Mouse (Mus musculus) lung, adult 2 months (tissue): ENCODE data around the gene Ralgds. TPM values are rescaled to one million over a fixed set of nuclear protein-coding genes. Genes with fewer than 3 reads are reported as not detected.

ENCODE experiments used
- DNase-seq: peaks from one replicate; pipeline ENCODE4 v3.0.0; 2022
- H3K4me1 ChIP-seq: fragments of 200-500 bp; 2 replicates; pipeline ENCODE4 v1.6.1; 2011; ENCODE audit warnings: low read length; ENCODE audit not compliant: control insufficient read depth, insufficient read depth
- H3K4me3 ChIP-seq: fragments of 200-500 bp; replicated peaks from 2 replicates; pipeline ENCODE3; 2011; ENCODE audit warnings: low read depth, mild to moderate bottlenecking, control low read depth, low read length; ENCODE audit errors: extremely low read depth
- CTCF ChIP-seq: fragments of 200-500 bp; IDR thresholded peaks from 2 replicates; pipeline ENCODE4 v1.5.1; 2011; ENCODE audit warnings: mild to moderate bottlenecking, low read length, control low read depth; ENCODE audit not compliant: insufficient read depth
- POLR2A ChIP-seq: fragments of 200-500 bp; IDR thresholded peaks from 2 replicates; pipeline ENCODE4 v1.6.1; 2011; ENCODE audit warnings: low read depth, mild to moderate bottlenecking, control low read depth, low read length, borderline replicate concordance; ENCODE audit errors: extremely low read depth
- WGBS: fragments of 180-500 bp; shearing (Covaris S2); methylation state at CpG from one replicate; pipeline ENCODE4 v1.1.7; 2018; 5-methylcytosine and 5-hydroxymethylcytosine counted together
- polyA plus RNA-seq: library from polyadenylated mRNA; depleted of rRNA; stranded (reverse); fragments of >200 nt; gene quantifications from 2 replicates; pipeline ENCODE4 v1.2.3, GENCODE M21; 2012

Ralgds gene
- polyA plus RNA-seq, 1 experiment: 84.1 TPM

GRCm38 (mm10) chr2:28479208-28480204 is 33.4 kb upstream of the Ralgds start:
- H3K4me1 ChIP-seq: no peaks in the 10 kb centered on the region
- TF ChIP-seq CTCF: no peak
- no peak for TF ChIP-seq POLR2A
- no peak for DNase-seq
- peak overlapping the region; percentile 39 for H3K4me3 ChIP-seq
- WGBS: 66% methylated on average over 20 of the region's 20 CpGs

GRCm38 (mm10) chr2:28483861-28484260 is 29.1 kb upstream of the Ralgds start:
- no peak for DNase-seq

GRCm38 (mm10) chr2:28494521-28494920 is 18.4 kb upstream of the Ralgds start:
- DNase-seq: no peak
- Histone ChIP-seq H3K4me1 (0 out of 2 replicates have a peak, but pooled peaks cover 3% of the 10 kb centered on the region), H3K4me3 (no peak overlapping the region)
- TF ChIP-seq CTCF (no peak), POLR2A (no peak)
- WGBS: 65% methylated on average over 2 of the region's 2 CpGs

More at GRCm38 (mm10) chr2:28483861-28484260, 29.1 kb upstream of the Ralgds start:
- Histone ChIP-seq H3K4me3 (no peak overlapping the region), H3K4me1 (no peaks in the 10 kb centered on the region)
- WGBS: 65% methylated on average over 2 of the region's 2 CpGs
- TF ChIP-seq CTCF (no peak), POLR2A (no peak)

GRCm38 (mm10) chr2:28495207-28495756 is 17.6 kb upstream of the Ralgds start:
- Histone ChIP-seq H3K4me1 (0 out of 2 replicates have a peak, but pooled peaks cover 3% of the 10 kb centered on the region), H3K4me3 (no peak overlapping the region)
- 56% methylated on average over 14 of the region's 14 CpGs for WGBS
- 0 out of 2 replicates have a peak, but pooled peaks have one; percentile 2 for TF ChIP-seq CTCF
- no peak for TF ChIP-seq POLR2A
- no peak for DNase-seq

GRCm38 (mm10) chr2:28495801-28496595 is 16.9 kb upstream of the Ralgds start:
- WGBS: 79% methylated on average over 16 of the region's 16 CpGs
- no peak overlapping the region for H3K4me3 ChIP-seq

GRCm38 (mm10) chr2:28496671-28497070 is 16.3 kb upstream of the Ralgds start, which contains the start of gene Gbgt1:
Gene Gbgt1 (plus strand): TSS chr2:28496891.
- TF ChIP-seq POLR2A (no peak), CTCF (no peak)
- H3K4me3 ChIP-seq: no peak within 1 kb of the TSS
- DNase-seq: no peak
- WGBS: 71% methylated on average over 5 of the region's 5 CpGs
- H3K4me1 ChIP-seq: 0 out of 2 replicates have a peak, but pooled peaks cover 3% of the 10 kb centered on the region

More at GRCm38 (mm10) chr2:28495801-28496595, 16.9 kb upstream of the Ralgds start:
- no peak for TF ChIP-seq POLR2A
- no peak for TF ChIP-seq CTCF
- no peak for DNase-seq
- H3K4me1 ChIP-seq: 0 out of 2 replicates have a peak, but pooled peaks cover 3% of the 10 kb centered on the region

- TF ChIP-seq POLR2A (no peak), CTCF (no peak)
- Histone ChIP-seq H3K4me1 (0 out of 2 replicates have a peak, but pooled peaks cover 3% of the 10 kb centered on the region), H3K4me3 (no peak overlapping the region)
- no peak for DNase-seq
- 84% methylated on average over 5 of the region's 5 CpGs for WGBS
Measured at GRCm38 (mm10) chr2:28497561-28497960, 15.4 kb upstream of the Ralgds start.

- Histone ChIP-seq H3K4me3 (no peak overlapping the region), H3K4me1 (0 out of 2 replicates have a peak, but pooled peaks cover 3% of the 10 kb centered on the region)
- WGBS: 63% methylated on average over 4 of the region's 4 CpGs
- DNase-seq: no peak
- TF ChIP-seq POLR2A: no peak
- no peak for TF ChIP-seq CTCF
Measured at GRCm38 (mm10) chr2:28498431-28498830, 14.5 kb upstream of the Ralgds start.

GRCm38 (mm10) chr2:28502987-28503386 is 9.9 kb upstream of the Ralgds start:
- TF ChIP-seq CTCF (no peak), POLR2A (no peak)
- 67% methylated on average over 10 of the region's 10 CpGs for WGBS

More at GRCm38 (mm10) chr2:28502987-28503386, 9.9 kb upstream of the Ralgds start:
- no peak for DNase-seq
- no peaks in the 10 kb centered on the region for H3K4me1 ChIP-seq
- H3K4me3 ChIP-seq: no peak overlapping the region
